Mouse (Mus musculus) cortical plate, adult 2 months (tissue): ENCODE results near the gene Rnaseh2a.

Source experiments
- CTCF ChIP-seq: fragments of 200-500 bp; IDR thresholded peaks from 2 replicates; pipeline ENCODE4 v1.5.1; 2011; ENCODE audit warnings: mild to moderate bottlenecking, control low read depth, low read length; ENCODE audit not compliant: insufficient read depth; ENCODE audit errors: extremely low read depth
- POLR2A ChIP-seq: fragments of 200-500 bp; IDR thresholded peaks from 2 replicates; pipeline ENCODE4 v1.6.1; 2011; ENCODE audit warnings: mild to moderate bottlenecking, low read length, control low read depth; ENCODE audit not compliant: insufficient read depth; ENCODE audit errors: extremely low read depth

DNA sequence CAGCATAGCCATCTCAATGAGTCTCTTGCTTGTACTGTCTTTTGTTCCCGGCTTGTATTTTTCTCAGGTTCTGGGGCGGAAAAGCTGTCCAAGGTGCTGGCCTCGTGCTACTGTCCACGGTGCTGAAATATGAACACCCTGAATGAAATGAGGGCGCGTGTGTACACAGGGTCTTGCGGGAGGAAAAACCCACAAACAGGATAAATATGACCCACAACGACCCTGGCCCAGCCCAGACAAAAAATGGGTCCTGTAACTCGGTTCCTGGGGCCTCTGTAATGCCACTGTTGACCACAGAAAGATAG lies 22.4 kb downstream of the Rnaseh2a start:
- TF ChIP-seq CTCF (no peak), POLR2A (no peak)
